Mouse (Mus musculus) cerebellum, adult 11-12 months (tissue): ENCODE measurements around the gene Ttf1.

Experiments used
- DNase-seq: peaks from one replicate; pipeline ENCODE4 v3.0.0; 2022

The Ttf1 gene

DNA sequence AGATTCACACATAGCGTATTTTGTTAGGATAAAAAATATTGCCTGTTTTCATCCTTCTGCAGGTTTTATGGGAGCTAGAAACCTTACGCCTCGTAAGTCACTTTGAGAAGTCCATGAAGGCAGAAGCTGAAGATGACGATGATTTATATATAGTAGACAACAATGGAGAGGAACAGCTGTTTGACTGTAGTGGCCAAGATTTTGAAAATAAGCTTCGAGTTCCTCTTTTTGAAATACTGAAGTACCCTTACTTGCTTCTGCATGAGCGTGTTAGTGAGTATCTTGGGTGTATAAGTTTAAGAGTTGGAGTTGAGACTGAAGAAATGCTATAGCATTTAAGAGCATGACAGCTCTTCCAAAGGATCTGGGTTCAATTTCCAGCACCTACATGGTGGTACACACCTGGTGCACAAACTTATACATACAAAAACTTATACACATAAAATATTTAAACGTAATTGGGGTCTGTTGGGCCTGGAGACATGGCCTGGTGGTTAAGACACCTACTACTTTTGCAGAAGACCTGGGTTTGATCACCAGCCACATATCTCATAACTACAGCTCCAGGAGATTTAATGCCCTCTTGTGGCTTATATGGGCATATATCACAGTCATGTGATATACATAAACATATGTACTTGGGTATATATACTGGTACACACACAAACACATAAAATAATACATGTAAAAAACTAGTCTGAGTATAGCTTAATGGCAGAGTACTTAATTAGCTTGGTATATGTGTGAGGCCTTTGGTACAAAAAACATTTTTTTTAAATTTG is 70.2 kb downstream of the Ttf1 start:
- no peak for DNase-seq

DNA sequence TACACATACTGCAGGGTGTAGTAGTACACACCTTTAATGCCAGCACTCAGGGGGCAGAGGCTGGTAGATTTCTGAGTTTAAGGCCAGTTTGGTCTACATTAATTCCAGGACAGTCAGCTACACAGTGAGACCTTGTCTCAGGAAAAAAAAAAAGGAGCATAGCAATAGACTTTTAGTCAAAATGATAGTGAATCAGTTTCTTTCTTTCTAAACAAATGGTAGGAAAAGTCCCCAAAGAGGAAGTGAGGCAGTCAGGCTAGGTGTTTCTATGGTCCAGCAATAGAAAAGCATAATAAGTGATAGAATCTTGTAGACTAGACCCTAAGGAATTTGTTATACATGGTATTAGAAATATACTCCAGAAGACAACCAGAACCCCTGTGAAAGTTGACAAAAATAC is 75.1 kb downstream of the Ttf1 start:
- DNase-seq, result no peak
